Mouse (Mus musculus) natural killer cell, adult 2 months (primary cell): Measurements from ENCODE around the gene Ppp1r35.
A peak's percentile ranks its signal among the peaks of the same experiment; 100 is the strongest.

ENCODE experiments used
- DNase-seq, 2 experiments: peaks; one replicate each; pipeline ENCODE4 v3.0.0; 2022; ENCODE audit warnings: low spot score in 2 of 2

Gene Ppp1r35

GRCm38 (mm10) chr5:137782776-137783522 is 4.3 kb downstream of the Ppp1r35 start:
- DNase-seq = no peak

- DNase-seq = no peak
These were observed 5.4 kb downstream of the Ppp1r35 start for GRCm38 (mm10) chr5:137783901-137784540.

GRCm38 (mm10) chr5:137784546-137784945 is 5.9 kb downstream of the Ppp1r35 start:
- no peak for DNase-seq

GRCm38 (mm10) chr5:137785164-137786031 is 6.7 kb downstream of the Ppp1r35 start:
- DNase-seq = peak; percentile 21 to 45

GRCm38 (mm10) chr5:137786109-137786942 is 7.7 kb downstream of the Ppp1r35 start:
- DNase-seq = peak; percentile 98 to 99

GRCm38 (mm10) chr5:137787151-137787928 is 8.7 kb downstream of the Ppp1r35 start, which contains the start of the genes Mepce and Zcwpw1:
Mepce (minus strand) TSS chr5:137787655.
Zcwpw1 (plus strand) TSS chr5:137787798.
- peak; percentile 91 to 94 for DNase-seq

GRCm38 (mm10) chr5:137788171-137788570 is 9.5 kb downstream of the Ppp1r35 start:
- DNase-seq = no peak

- DNase-seq = no peak
These were observed 10.4 kb downstream of the Ppp1r35 start for GRCm38 (mm10) chr5:137788946-137789531.

GRCm38 (mm10) chr5:137791553-137791952 is 12.9 kb downstream of the Ppp1r35 start:
- no peak for DNase-seq

GRCm38 (mm10) chr5:137796606-137797005 is 18.0 kb downstream of the Ppp1r35 start:
- no peak for DNase-seq

GRCm38 (mm10) chr5:137800917-137801316 is 22.3 kb downstream of the Ppp1r35 start:
- no peak for DNase-seq

- DNase-seq = no peak
These were observed 27.5 kb downstream of the Ppp1r35 start for GRCm38 (mm10) chr5:137806158-137806557.

GRCm38 (mm10) chr5:137808316-137808715 is 29.7 kb downstream of the Ppp1r35 start:
- no peak for DNase-seq

GRCm38 (mm10) chr5:137817466-137818222 is 39.0 kb downstream of the Ppp1r35 start:
- DNase-seq = no peak

- DNase-seq = no peak
These were observed 43.5 kb downstream of the Ppp1r35 start for GRCm38 (mm10) chr5:137822126-137822525.

- no peak for DNase-seq
These were observed 44.0 kb downstream of the Ppp1r35 start for GRCm38 (mm10) chr5:137822602-137823001.

GRCm38 (mm10) chr5:137823455-137824045 is 44.9 kb downstream of the Ppp1r35 start:
- DNase-seq = no peak

- DNase-seq = peak in 1 of 2 experiments; percentile 12
These were observed 46.4 kb downstream of the Ppp1r35 start for GRCm38 (mm10) chr5:137825030-137825429.

- no peak for DNase-seq
These were observed 47.3 kb downstream of the Ppp1r35 start for GRCm38 (mm10) chr5:137825971-137826370.
